Mouse (Mus musculus) kidney, embryonic 14.5 days (tissue): ENCODE measurements around the gene Cntnap5c. TPM values are rescaled to one million over a fixed set of nuclear protein-coding genes. Genes with fewer than 3 reads are reported as not detected.

ENCODE experiments used
- ATAC-seq: fragments of 200-750 bp; cut with Nextera tagmentation; 2 replicates; pipeline ENCODE4 v1.8.0; 2017; ENCODE audit warnings: moderate number of reproducible peaks, mild to moderate bottlenecking, moderate TSS enrichment, moderate library complexity; ENCODE audit not compliant: low FRiP score, low TSS enrichment
- H3K27ac ChIP-seq: fragments of 300-500 bp; sonication (generic); 2 replicates; pipeline ENCODE4 v1.5.1; 2014; ENCODE audit warnings: low read depth, mild to moderate bottlenecking, low read length, moderate library complexity, mixed read lengths
- H3K27me3 ChIP-seq: fragments of 300-500 bp; sonication (generic); 2 replicates; pipeline ENCODE4 v1.6.1; 2014; ENCODE audit warnings: mild to moderate bottlenecking, low read length; ENCODE audit not compliant: control insufficient read depth, insufficient read depth
- H3K36me3 ChIP-seq: fragments of 300-500 bp; sonication (generic); 2 replicates; pipeline ENCODE4 v1.6.1; 2014; ENCODE audit warnings: low read length, mixed read lengths; ENCODE audit not compliant: control insufficient read depth, insufficient read depth
- H3K4me1 ChIP-seq: fragments of 300-500 bp; sonication (generic); 2 replicates; pipeline ENCODE4 v1.6.1; 2014; ENCODE audit warnings: low read length, mixed read lengths; ENCODE audit not compliant: control insufficient read depth, insufficient read depth
- H3K4me2 ChIP-seq: fragments of 300-500 bp; sonication (generic); replicated peaks from 2 replicates; pipeline ENCODE4 v1.6.1; 2014; ENCODE audit warnings: low read depth, mild to moderate bottlenecking, low read length
- H3K4me3 ChIP-seq: fragments of 300-500 bp; sonication (generic); 2 replicates; pipeline ENCODE4 v1.5.1; 2014; ENCODE audit warnings: mild to moderate bottlenecking, low read length
- H3K9ac ChIP-seq: fragments of 300-500 bp; sonication (generic); 2 replicates; pipeline ENCODE4 v1.6.1; 2014; ENCODE audit warnings: low read depth, mild to moderate bottlenecking, low read length, moderate library complexity
- H3K9me3 ChIP-seq: fragments of 300-500 bp; sonication (generic); 2 replicates; pipeline ENCODE4 v1.6.1; 2016; ENCODE audit warnings: low read length; ENCODE audit not compliant: control insufficient read depth
- WGBS: fragments of 180-500 bp; shearing (Covaris S2); extraction: QIAGEN DNeasy Blood & Tissue Kit; methylation state at CpG from one replicate; pipeline ENCODE4 v1.1.7; 2014; 5-methylcytosine and 5-hydroxymethylcytosine counted together
- polyA plus RNA-seq: library from polyadenylated mRNA; unstranded; fragments of >200 nt; fragmentation: Nextera tagmentation; extraction: Ambion mirVana; gene quantifications from 2 replicates; pipeline ENCODE4 v1.2.1, GENCODE M21; 2014

The Cntnap5c gene
- 0.05 TPM in 1 of 2 replicates, not detected in the other for polyA plus RNA-seq

- ATAC-seq, result peak; percentile 98
- Histone ChIP-seq H3K4me1 (no peaks in the 10 kb centered on the region), H3K9me3 (no peaks in the 10 kb centered on the region), H3K27me3 (no peaks in the 10 kb centered on the region), H3K27ac (no peak within 1 kb of the TSS), H3K9ac (no peak within 1 kb of the TSS), H3K4me3 (no peak within 1 kb of the TSS), H3K4me2 (peak within 1 kb of the TSS; percentile 26; the same call in 1 of the 2 replicates), H3K36me3 (no peaks in the 10 kb centered on the region)
- 17% methylated on average over 26 of the region's 26 CpGs for WGBS
These were observed at the start of gene Cntnap5c for GRCm38 (mm10) chr17:57768622-57769610. Cntnap5c (plus strand) TSS chr17:57769570.

- no peak within 1 kb of the TSS for H3K4me3 ChIP-seq
- WGBS, result 81% methylated on average over 5 of the region's 5 CpGs
- H3K4me2 ChIP-seq, result no peak within 1 kb of the TSS
These were observed 27.3 kb upstream of the Cntnap5c start, which contains the start of gene Gm21834 for GRCm38 (mm10) chr17:57742119-57742518. Gm21834 (minus strand) TSS chr17:57742219.

GRCm38 (mm10) chr17:57758033-57758432 is 11.3 kb upstream of the Cntnap5c start:
- no peak overlapping the region for H3K4me2 ChIP-seq
- no peak for ATAC-seq
- H3K27me3 ChIP-seq, result no peaks in the 10 kb centered on the region
- H3K9ac ChIP-seq, result no peak overlapping the region
- H3K4me3 ChIP-seq, result no peak overlapping the region
- H3K27ac ChIP-seq, result no peak overlapping the region
- H3K4me1 ChIP-seq, result no peaks in the 10 kb centered on the region
- no peaks in the 10 kb centered on the region for H3K9me3 ChIP-seq
- WGBS, result 71% methylated on average over 1 of the region's 1 CpGs
- no peaks in the 10 kb centered on the region for H3K36me3 ChIP-seq

More at GRCm38 (mm10) chr17:57742119-57742518, 27.3 kb upstream of the Cntnap5c start, which contains the start of gene Gm21834:
- Histone ChIP-seq H3K36me3 (no peaks in the 10 kb centered on the region), H3K9me3 (no peaks in the 10 kb centered on the region), H3K4me1 (no peaks in the 10 kb centered on the region), H3K9ac (no peak within 1 kb of the TSS), H3K27ac (no peak within 1 kb of the TSS), H3K27me3 (no peaks in the 10 kb centered on the region)
- ATAC-seq, result no peak

- no peak overlapping the region for H3K27ac ChIP-seq
- H3K4me3 ChIP-seq, result no peak overlapping the region
- no peaks in the 10 kb centered on the region for H3K9me3 ChIP-seq
- H3K27me3 ChIP-seq, result no peaks in the 10 kb centered on the region
- H3K4me1 ChIP-seq, result no peaks in the 10 kb centered on the region
- H3K4me2 ChIP-seq, result no peak overlapping the region
- no peak overlapping the region for H3K9ac ChIP-seq
- H3K36me3 ChIP-seq, result no peaks in the 10 kb centered on the region
- no peak for ATAC-seq
These were observed 2.1 kb upstream of the Cntnap5c start for GRCm38 (mm10) chr17:57767306-57767705.

- Histone ChIP-seq H3K4me1 (no peaks in the 10 kb centered on the region), H3K9me3 (no peaks in the 10 kb centered on the region), H3K27me3 (no peaks in the 10 kb centered on the region), H3K36me3 (no peaks in the 10 kb centered on the region), H3K9ac (no peak overlapping the region), H3K4me3 (no peak overlapping the region), H3K4me2 (no peak overlapping the region), H3K27ac (no peak overlapping the region)
- ATAC-seq, result no peak
- WGBS, result 19% methylated on average over 4 of the region's 4 CpGs
These were observed 1.5 kb downstream of the Cntnap5c start for GRCm38 (mm10) chr17:57770904-57771303.

- Histone ChIP-seq H3K4me3 (no peak overlapping the region), H3K9me3 (0 out of 2 replicates have a peak, but pooled peaks cover 3% of the 10 kb centered on the region), H3K4me2 (no peak overlapping the region), H3K27me3 (no peaks in the 10 kb centered on the region), H3K4me1 (no peaks in the 10 kb centered on the region), H3K9ac (no peak overlapping the region), H3K36me3 (no peaks in the 10 kb centered on the region), H3K27ac (no peak overlapping the region)
- ATAC-seq, result no peak
- WGBS, result 82% methylated on average over 1 of the region's 1 CpGs
These were observed 18.9 kb downstream of the Cntnap5c start for GRCm38 (mm10) chr17:57788161-57788799.

DNA sequence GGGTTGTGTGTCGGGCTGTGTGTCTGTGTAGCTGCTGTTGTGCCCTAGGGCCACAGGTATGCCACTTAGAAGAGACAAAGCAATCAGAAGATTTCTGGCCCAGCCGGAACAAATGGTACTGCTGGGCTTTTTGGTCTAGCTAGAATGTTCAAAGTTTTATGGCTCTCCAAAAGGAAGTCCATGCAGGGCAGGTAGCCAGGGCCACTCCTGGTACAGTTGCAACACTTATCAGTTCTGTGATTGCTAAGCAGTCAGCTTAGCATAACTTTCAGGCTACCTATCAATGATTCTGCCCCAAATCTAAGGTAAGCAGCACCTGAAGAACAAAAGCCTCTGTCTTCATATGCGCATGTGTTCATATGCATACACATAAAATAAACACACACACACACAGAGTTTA is 26.0 kb downstream of the Cntnap5c start:
- no peaks in the 10 kb centered on the region for H3K9me3 ChIP-seq
- 73% methylated on average over 3 of the region's 3 CpGs for WGBS

DNA sequence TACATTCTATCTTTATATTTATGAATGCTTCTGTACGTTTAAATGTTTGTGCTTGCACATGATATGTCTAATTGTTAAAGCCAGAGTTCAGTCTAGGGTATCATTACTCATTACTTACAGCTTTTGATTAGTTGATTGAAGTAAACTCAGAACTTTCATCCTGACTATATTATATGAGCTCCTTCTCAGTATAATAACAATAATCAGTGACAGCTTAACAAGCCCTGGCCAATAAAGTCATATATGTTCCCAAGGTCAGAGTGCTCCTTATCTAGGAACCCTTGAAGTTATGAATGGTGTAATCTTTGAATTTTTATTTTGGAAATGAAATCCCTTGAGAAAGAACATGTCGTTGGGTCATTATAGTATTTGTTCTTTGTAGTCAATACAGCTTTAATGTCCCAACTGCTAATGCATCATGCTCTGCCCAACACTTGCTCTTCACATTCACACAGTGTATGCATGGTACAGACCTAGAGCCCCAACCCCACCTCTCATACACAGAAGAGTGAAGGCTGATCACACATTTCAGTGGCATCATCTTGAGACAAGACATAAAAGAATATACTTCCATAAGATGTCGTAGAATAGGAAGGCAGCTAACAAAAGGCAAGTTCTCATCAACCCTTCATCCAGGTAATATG is 27.4 kb downstream of the Cntnap5c start:
- Histone ChIP-seq H3K27ac (no peak overlapping the region), H3K27me3 (no peaks in the 10 kb centered on the region), H3K9ac (no peak overlapping the region), H3K4me2 (no peak overlapping the region), H3K36me3 (no peaks in the 10 kb centered on the region), H3K4me1 (no peaks in the 10 kb centered on the region), H3K9me3 (no peaks in the 10 kb centered on the region), H3K4me3 (no peak overlapping the region)
- no peak for ATAC-seq
- WGBS, result 86% methylated on average over 3 of the region's 3 CpGs

More for the DNA sequence above, 26.0 kb downstream of the Cntnap5c start:
- Histone ChIP-seq H3K4me1 (no peaks in the 10 kb centered on the region), H3K27ac (no peak overlapping the region), H3K27me3 (no peaks in the 10 kb centered on the region), H3K36me3 (no peaks in the 10 kb centered on the region), H3K4me2 (no peak overlapping the region), H3K9ac (no peak overlapping the region), H3K4me3 (no peak overlapping the region)
- ATAC-seq, result no peak
